Mouse (Mus musculus) layer of hippocampus, adult 18-20 months (tissue): ENCODE results near the gene Fcrl1. TPM values are rescaled to one million over a fixed set of nuclear protein-coding genes. Genes with fewer than 3 reads are reported as not detected.
"Not testable (repeated sequence)": the region's sequence is repeated elsewhere in the genome, so short reads cannot be mapped to it uniquely, and the experiment has no call there.

Experiments used
- DNase-seq, 2 experiments: peaks; one replicate each; pipeline ENCODE4 v3.0.0; 2022; ENCODE audit warnings: low spot score in 2 of 2
- long read RNA-seq: library from polyadenylated mRNA; stranded (forward); transcript quantifications from one replicate; pipeline ENCODE4 v2.0.0, GENCODE M21; 2021
- total RNA-seq, 2 experiments: library from RNA; stranded (reverse); gene quantifications; 2 replicates each; pipeline ENCODE4 v1.2.3; 2021

Fcrl1 gene
- under 1 TPM; 0.17 to 0.41 TPM for total RNA-seq
- long read RNA-seq = 0 reads

GRCm38 (mm10) chr3:87376195-87377165, at the start of gene Fcrl1:
Gene Fcrl1, plus strand, starts transcription at chr3:87376387.
- DNase-seq = no peak

GRCm38 (mm10) chr3:87337899-87338298, 38.3 kb upstream of the Fcrl1 start:
- no peak for DNase-seq

- DNase-seq = not testable (repeated sequence)
Observed at GRCm38 (mm10) chr3:87350992-87351391, 25.2 kb upstream of the Fcrl1 start.

GRCm38 (mm10) chr3:87357581-87357980, 18.6 kb upstream of the Fcrl1 start, which contains the start of gene Cd5l:
Gene Cd5l, plus strand, starts transcription at chr3:87357881.
- DNase-seq = no peak

- no peak for DNase-seq
Observed at GRCm38 (mm10) chr3:87359215-87359614, 17.0 kb upstream of the Fcrl1 start.

- DNase-seq = no peak
Observed at GRCm38 (mm10) chr3:87360466-87360865, 15.7 kb upstream of the Fcrl1 start.

GRCm38 (mm10) chr3:87365691-87366090, 10.5 kb upstream of the Fcrl1 start:
- no peak for DNase-seq

GRCm38 (mm10) chr3:87367511-87367910, 8.7 kb upstream of the Fcrl1 start:
- DNase-seq = no peak

GRCm38 (mm10) chr3:87369181-87369580, 7.0 kb upstream of the Fcrl1 start:
- no peak for DNase-seq

GRCm38 (mm10) chr3:87377228-87377627, 1.0 kb downstream of the Fcrl1 start:
- DNase-seq = no peak

GRCm38 (mm10) chr3:87377719-87378118, 1.5 kb downstream of the Fcrl1 start:
- no peak for DNase-seq

- DNase-seq = not testable (repeated sequence)
Observed at GRCm38 (mm10) chr3:87379641-87380315, 3.6 kb downstream of the Fcrl1 start.

- no peak for DNase-seq
Observed at GRCm38 (mm10) chr3:87381806-87382712, 5.9 kb downstream of the Fcrl1 start.

- no peak for DNase-seq
Observed at GRCm38 (mm10) chr3:87383308-87383707, 7.1 kb downstream of the Fcrl1 start.

GRCm38 (mm10) chr3:87385105-87385504, 8.9 kb downstream of the Fcrl1 start:
- no peak for DNase-seq

- DNase-seq = no peak
Observed at GRCm38 (mm10) chr3:87390935-87391334, 14.7 kb downstream of the Fcrl1 start.

GRCm38 (mm10) chr3:87398809-87399208, 22.6 kb downstream of the Fcrl1 start:
- no peak for DNase-seq

GRCm38 (mm10) chr3:87399906-87400305, 23.7 kb downstream of the Fcrl1 start:
- DNase-seq = no peak

GRCm38 (mm10) chr3:87401321-87401720, 25.1 kb downstream of the Fcrl1 start:
- no peak for DNase-seq

- DNase-seq = no peak
Observed at GRCm38 (mm10) chr3:87408171-87408570, 32.0 kb downstream of the Fcrl1 start.
